Mouse (Mus musculus): Measurements from ENCODE around the gene Nudt4. TPM values are rescaled to one million over a fixed set of nuclear protein-coding genes. Genes with fewer than 3 reads are reported as not detected.

Gene Nudt4
- polyA plus RNA-seq, 1 experiment from 2014 or later, result 75.5 TPM

DNA sequence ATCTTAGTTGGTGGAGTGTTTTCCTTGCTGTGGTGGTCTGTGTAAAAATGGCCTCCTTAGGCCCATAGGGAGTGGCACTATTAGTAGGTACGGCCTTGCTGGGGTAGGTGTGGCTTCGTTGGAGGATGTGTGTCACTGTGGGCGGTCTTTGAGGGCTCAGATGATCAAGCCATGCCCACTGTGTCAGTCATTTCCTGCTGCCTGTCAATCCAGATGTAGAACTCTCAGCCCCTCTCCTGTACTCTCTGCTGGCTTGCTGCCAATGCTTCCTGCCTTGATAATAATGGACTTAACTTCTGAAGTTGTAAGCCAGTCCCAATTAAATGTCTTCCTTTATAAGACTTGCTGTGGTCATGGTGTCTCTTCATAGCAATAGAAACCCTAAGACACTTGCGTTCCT, 25.2 kb upstream of the Nudt4 start:
- no peaks in the 10 kb centered on the region for H3K4me1 ChIP-seq
- no peak for ATAC-seq (ENCODE audit: low FRiP score)
- 96% methylated on average over 4 of the region's 4 CpGs for WGBS

DNA sequence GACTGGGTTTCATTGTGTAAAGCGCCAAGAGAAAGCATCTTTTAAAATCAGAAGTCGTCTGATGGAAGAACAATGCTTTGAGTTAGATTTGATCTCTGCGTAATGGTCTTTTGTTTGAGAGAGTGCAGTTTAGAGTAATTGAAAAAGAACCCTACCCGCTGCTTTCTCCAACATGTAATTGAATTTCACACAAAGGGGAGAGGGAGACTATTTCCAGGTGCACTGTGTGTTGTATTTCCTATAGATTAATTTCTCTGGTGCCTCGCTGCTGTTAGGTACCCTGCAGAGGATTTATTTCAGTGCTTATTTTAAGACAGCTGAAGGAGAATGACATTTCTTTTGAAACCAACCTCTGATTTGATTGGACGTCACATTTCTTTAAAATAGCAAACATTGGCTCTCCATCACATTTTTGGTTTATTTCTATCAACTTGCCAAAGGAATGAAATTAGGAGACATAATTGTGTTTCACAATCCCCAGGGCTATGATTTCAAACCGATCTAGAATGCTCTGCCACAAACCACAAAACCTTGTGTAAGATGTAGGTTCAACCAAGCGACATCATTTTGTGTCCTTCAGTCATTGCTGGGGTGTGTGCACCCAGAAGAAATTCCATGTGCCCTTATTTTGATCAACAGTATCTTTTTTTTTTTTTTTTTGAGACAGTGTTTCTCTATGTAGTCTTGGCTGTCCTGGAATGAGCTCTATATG, 23.7 kb upstream of the Nudt4 start:
- Histone ChIP-seq H3K4me1 (no peaks in the 10 kb centered on the region), H3K9ac (replicated peaks) (no peak overlapping the region), H3K9me3 (replicated peaks) (no peaks in the 10 kb centered on the region), H3K4me2 (no peak overlapping the region), H3K36me3 (no peaks in the 10 kb centered on the region), H3K27me3 (replicated peaks) (no peaks in the 10 kb centered on the region), H3K4me3 (replicated peaks) (no peak overlapping the region), H3K27ac (replicated peaks) (no peak overlapping the region)
- 44% methylated on average over 8 of the region's 8 CpGs for whole genome bisulfite sequencing
- ATAC-seq (ENCODE audit: low FRiP score), result no peak

More for the DNA sequence above, 25.2 kb upstream of the Nudt4 start:
- Histone ChIP-seq H3K9ac (replicated peaks) (no peak overlapping the region), H3K4me2 (no peak overlapping the region), H3K4me3 (replicated peaks) (no peak overlapping the region), H3K36me3 (no peaks in the 10 kb centered on the region), H3K9me3 (replicated peaks) (no peaks in the 10 kb centered on the region), H3K27me3 (replicated peaks) (no peaks in the 10 kb centered on the region), H3K27ac (replicated peaks) (no peak overlapping the region)

DNA sequence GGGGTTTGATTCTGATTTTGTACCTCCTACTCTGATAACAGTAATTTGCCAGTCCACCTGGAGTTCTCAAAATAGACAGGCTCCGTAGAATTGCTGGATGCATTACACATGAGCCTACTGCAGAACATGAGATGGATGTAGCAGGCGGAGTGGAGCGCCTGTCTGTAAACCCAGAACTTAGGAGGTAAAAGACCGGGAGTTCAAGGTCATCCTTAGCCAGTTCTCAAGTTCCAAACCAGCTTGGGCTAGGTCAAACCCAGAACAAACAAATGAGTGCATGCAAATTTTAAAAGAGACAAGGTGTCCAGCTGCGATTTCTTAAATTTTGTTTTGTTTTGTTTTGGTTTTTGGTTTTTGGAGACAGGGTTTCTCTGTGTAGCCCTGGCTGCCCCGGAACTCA, 21.6 kb upstream of the Nudt4 start:
- no peak for ATAC-seq (ENCODE audit: low FRiP score)
- Histone ChIP-seq H3K36me3 (no peaks in the 10 kb centered on the region), H3K27me3 (replicated peaks) (no peaks in the 10 kb centered on the region), H3K4me2 (no peak overlapping the region), H3K27ac (replicated peaks) (no peak overlapping the region), H3K9me3 (replicated peaks) (no peaks in the 10 kb centered on the region), H3K4me3 (replicated peaks) (no peak overlapping the region), H3K9ac (replicated peaks) (no peak overlapping the region), H3K4me1 (no peaks in the 10 kb centered on the region)
- WGBS, result 91% methylated on average over 6 of the region's 6 CpGs

DNA sequence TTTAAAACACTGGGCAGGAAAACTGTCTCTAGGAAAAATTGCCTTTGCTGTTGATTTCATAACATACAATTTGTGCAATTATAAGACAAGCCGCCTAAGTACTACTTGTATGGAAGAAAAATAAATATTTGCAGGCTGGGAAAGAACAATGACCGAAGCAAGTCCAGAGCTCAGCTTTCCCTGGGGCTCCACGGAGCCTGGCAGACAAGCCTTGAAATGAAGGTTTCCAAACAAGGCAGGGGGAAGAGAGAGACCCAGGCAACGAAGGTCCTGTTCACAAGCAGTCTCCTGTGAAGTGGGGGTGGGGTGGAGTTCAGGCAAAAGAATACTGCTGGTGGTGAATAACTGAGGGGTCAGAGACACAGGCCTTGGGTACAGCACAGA, 13.6 kb upstream of the Nudt4 start:
- Histone ChIP-seq H3K9ac (replicated peaks) (no peak overlapping the region), H3K36me3 (no peaks in the 10 kb centered on the region), H3K27ac (replicated peaks) (no peak overlapping the region), H3K27me3 (replicated peaks) (no peaks in the 10 kb centered on the region), H3K4me2 (no peak overlapping the region), H3K4me1 (0 out of 2 replicates have a peak, but pooled peaks cover 3% of the 10 kb centered on the region), H3K9me3 (replicated peaks) (no peaks in the 10 kb centered on the region), H3K4me3 (replicated peaks) (no peak overlapping the region)
- 29% methylated on average over 4 of the region's 4 CpGs for WGBS
- ATAC-seq (ENCODE audit: low FRiP score), result no peak

DNA sequence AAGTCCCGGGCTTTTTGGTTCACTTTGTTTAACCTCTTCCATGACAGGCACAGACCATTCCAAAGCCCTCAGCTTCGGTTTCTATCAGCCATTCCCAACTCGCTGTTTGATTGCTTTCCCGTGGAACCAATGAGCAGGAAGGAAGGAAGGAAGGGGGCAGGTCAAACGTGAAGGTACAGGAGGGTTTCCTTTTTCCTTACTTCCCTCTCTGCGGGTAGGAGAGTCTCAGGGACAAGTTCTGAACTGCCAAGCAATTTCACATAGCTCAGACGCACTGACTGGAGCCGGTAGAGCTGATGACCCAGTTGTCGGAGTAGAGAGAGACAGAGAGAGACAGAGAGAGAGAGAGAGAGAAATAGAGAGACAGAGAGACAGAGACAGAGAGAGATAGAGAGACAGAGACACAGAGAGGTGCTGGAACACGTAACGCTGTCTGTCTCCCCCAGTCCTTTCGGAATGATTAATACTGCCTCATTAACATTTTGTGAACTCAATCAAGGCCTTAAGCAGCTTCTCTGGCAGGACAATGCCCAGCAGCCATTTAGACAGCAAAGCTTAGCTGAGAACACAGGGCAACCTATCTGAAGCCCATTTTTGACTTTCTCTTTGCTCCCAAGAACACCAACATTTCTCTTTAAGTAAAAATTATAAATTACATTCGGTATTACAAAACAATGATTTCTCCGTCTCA, 13.1 kb upstream of the Nudt4 start:
- H3K27ac ChIP-seq (replicated peaks), result no peak overlapping the region
- WGBS, result 45% methylated on average over 14 of the region's 14 CpGs
- no peak; the same call in 1 of the 2 replicates for ATAC-seq (ENCODE audit: low FRiP score)

DNA sequence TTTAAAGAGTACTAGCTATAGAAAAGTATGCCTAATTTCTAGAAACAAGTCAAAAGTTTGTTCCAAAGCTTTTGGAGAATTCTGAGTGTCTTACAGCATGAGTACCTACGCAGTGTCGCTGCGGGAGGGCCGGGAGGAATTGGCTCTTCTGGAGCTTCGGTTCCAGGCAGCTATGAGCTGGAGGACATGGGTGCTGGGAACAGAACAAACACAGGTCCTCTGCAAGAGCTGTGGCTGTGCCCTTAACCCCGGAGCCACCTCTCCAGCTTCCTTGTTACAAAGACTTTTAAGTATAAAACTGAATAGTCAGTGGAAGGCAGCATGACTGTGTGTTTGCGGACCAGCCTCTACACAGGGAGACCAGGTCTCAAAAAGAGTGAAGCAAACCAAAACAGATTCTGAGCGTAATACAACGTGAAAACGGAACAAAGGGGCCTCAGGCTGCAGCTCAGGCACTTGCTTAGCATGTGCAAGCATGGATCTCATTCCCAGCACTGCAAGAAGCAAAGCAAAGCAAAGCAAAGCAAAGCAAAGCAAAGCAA, 12.0 kb upstream of the Nudt4 start:
- Histone ChIP-seq H3K9ac (replicated peaks) (no peak overlapping the region), H3K27me3 (replicated peaks) (no peaks in the 10 kb centered on the region), H3K36me3 (no peaks in the 10 kb centered on the region), H3K4me2 (no peak overlapping the region), H3K4me1 (0 out of 2 replicates have a peak, but pooled peaks cover 3% of the 10 kb centered on the region), H3K27ac (replicated peaks) (no peak overlapping the region), H3K4me3 (replicated peaks) (no peak overlapping the region), H3K9me3 (replicated peaks) (no peaks in the 10 kb centered on the region)
- WGBS, result 74% methylated on average over 10 of the region's 10 CpGs
- ATAC-seq (ENCODE audit: low FRiP score), result no peak

More for the DNA sequence above, 13.1 kb upstream of the Nudt4 start:
- H3K9me3 ChIP-seq (replicated peaks), result no peaks in the 10 kb centered on the region
- no peak overlapping the region for H3K9ac ChIP-seq (replicated peaks)
- no peak overlapping the region for H3K4me3 ChIP-seq (replicated peaks)
- no peaks in the 10 kb centered on the region for H3K27me3 ChIP-seq (replicated peaks)
- 0 out of 2 replicates have a peak overlapping the region, but pooled peaks have one; percentile 7 for H3K4me2 ChIP-seq
- H3K36me3 ChIP-seq, result no peaks in the 10 kb centered on the region
- H3K4me1 ChIP-seq, result 0 out of 2 replicates have a peak, but pooled peaks cover 3% of the 10 kb centered on the region

DNA sequence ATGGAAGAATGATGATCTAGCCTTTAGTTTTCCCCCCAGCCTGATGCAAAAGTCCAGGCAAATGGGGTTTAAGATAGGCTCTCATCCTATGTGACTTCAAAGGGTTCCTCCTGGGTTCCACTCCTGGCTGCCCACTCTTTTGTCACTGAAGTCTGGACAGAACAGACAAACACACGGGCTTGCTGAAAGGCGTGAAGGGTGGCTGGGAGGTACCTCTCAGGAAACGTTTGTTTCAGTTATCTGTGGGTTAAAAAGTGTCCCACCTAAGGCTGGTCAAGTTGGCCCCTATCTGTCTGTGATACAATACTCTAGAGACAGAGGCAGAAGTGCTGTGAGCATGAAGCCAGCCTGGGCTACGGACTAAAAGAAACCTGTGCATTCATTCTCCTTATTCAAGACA, 11.0 kb upstream of the Nudt4 start:
- Histone ChIP-seq H3K27me3 (replicated peaks) (no peaks in the 10 kb centered on the region), H3K4me3 (replicated peaks) (no peak overlapping the region), H3K9ac (replicated peaks) (no peak overlapping the region), H3K27ac (replicated peaks) (no peak overlapping the region), H3K36me3 (no peaks in the 10 kb centered on the region), H3K4me2 (no peak overlapping the region), H3K9me3 (replicated peaks) (no peaks in the 10 kb centered on the region), H3K4me1 (0 out of 2 replicates have a peak, but pooled peaks cover 3% of the 10 kb centered on the region)
- WGBS, result 75% methylated on average over 4 of the region's 4 CpGs
- no peak for ATAC-seq (ENCODE audit: low FRiP score)

DNA sequence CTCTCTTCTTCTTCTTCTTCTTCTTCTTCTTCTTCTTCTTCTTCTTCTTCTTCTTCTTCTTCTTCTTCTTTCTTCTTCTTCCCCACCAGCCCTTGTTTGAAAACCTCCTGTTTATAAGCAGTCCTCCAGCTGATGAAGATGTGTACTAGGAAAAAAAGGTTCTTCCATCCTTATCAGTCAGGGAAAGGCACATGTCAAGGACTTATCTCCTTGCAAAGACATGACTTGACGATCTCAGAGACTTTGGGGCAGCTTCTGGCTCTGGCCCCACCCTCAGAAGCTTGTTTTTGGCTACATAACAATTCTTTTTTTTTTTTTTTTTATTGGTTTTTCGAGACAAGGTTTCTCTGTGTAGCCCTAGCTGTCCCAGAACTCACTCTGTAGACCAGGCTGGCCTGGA, 5.5 kb upstream of the Nudt4 start:
- WGBS, result 81% methylated on average over 2 of the region's 2 CpGs

DNA sequence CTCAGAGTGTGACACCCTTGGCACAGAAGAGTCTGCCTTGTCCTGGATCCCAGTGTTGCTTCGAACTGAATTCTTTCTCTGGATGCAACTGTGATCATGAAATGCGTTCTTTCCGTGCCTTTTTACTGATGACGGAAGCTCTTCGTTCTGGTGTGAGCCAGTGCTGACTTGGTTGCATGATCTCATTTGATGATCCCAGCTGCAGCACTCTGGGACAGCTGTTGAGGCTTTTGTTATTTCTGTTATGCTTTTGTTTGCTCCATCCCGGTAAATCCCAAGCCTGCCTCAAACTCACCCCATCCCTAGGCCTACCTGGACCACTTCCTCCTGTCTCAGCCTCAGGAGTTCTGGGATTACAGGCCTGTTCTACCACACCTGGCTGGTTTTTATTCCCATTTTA, 4.1 kb upstream of the Nudt4 start:
- no peaks in the 10 kb centered on the region for H3K27me3 ChIP-seq (replicated peaks)
- 70% methylated on average over 6 of the region's 6 CpGs for WGBS
- no peak for ATAC-seq (ENCODE audit: low FRiP score)

More for the DNA sequence above, 5.5 kb upstream of the Nudt4 start:
- Histone ChIP-seq H3K4me2 (no peak overlapping the region), H3K4me1 (peaks cover 10% of the 10 kb centered on the region), H3K9me3 (replicated peaks) (no peaks in the 10 kb centered on the region), H3K27ac (replicated peaks) (no peak overlapping the region), H3K36me3 (no peaks in the 10 kb centered on the region), H3K27me3 (replicated peaks) (no peaks in the 10 kb centered on the region), H3K9ac (replicated peaks) (no peak overlapping the region), H3K4me3 (replicated peaks) (no peak overlapping the region)
- ATAC-seq (ENCODE audit: low FRiP score), result no peak

DNA sequence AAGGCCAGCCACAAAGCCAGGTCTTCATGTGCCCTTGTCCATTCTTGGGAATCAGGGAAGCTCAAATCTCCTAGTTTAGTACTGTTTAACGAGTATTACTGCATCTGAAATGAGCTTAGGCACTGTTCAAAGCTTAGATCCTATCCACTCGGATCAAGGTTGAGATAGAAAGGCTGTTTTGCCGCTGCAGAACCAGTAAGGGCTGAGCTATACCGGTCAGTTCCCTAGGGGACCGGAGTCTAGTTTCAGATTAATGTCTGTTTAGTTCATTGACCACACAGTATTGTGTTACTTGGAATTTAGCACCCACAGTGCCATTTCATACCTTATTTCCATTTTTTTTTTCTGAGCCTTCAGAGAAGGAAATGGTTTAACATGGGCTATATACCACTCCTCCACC, 3.6 kb upstream of the Nudt4 start:
- no peaks in the 10 kb centered on the region for H3K9me3 ChIP-seq (replicated peaks)
- H3K27ac ChIP-seq (replicated peaks), result no peak overlapping the region
- no peak overlapping the region for H3K4me2 ChIP-seq
- ATAC-seq (ENCODE audit: low FRiP score), result no peak
- no peak overlapping the region for H3K4me3 ChIP-seq (replicated peaks)
- H3K9ac ChIP-seq (replicated peaks), result no peak overlapping the region
- WGBS, result 63% methylated on average over 5 of the region's 5 CpGs
- no peaks in the 10 kb centered on the region for H3K27me3 ChIP-seq (replicated peaks)
- H3K36me3 ChIP-seq, result no peaks in the 10 kb centered on the region
- peaks cover 15% of the 10 kb centered on the region for H3K4me1 ChIP-seq

More for the DNA sequence above, 4.1 kb upstream of the Nudt4 start:
- no peak overlapping the region for H3K27ac ChIP-seq (replicated peaks)
- H3K9me3 ChIP-seq (replicated peaks), result no peaks in the 10 kb centered on the region
- H3K9ac ChIP-seq (replicated peaks), result no peak overlapping the region
- H3K36me3 ChIP-seq, result no peaks in the 10 kb centered on the region
- no peak overlapping the region for H3K4me3 ChIP-seq (replicated peaks)
- peaks cover 12% of the 10 kb centered on the region for H3K4me1 ChIP-seq
- no peak overlapping the region for H3K4me2 ChIP-seq

DNA sequence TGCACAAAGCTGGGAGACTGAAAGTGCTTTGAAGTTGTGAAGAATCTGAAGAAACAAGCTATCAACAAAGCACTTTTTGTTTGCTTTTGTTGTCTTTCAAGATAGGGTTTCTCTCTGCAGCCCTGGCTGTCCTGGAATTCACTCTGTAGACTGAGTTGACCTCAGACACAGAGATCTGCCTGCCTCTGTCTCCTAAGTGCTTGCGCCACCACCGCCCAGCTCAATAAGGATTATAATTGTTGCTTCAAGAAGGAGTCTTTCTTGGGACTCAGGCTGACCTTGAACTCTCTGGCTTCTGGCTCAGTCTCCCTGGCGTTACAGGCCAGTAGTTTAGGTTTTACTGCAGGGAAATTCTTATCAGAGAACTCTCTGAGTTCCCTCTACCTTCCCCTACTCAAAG, 2.8 kb upstream of the Nudt4 start:
- ATAC-seq (ENCODE audit: low FRiP score), result no peak
- Histone ChIP-seq H3K9ac (replicated peaks) (no peak overlapping the region), H3K27ac (replicated peaks) (no peak overlapping the region), H3K4me3 (replicated peaks) (no peak overlapping the region), H3K4me2 (no peak overlapping the region), H3K4me1 (peaks cover 23% of the 10 kb centered on the region), H3K9me3 (replicated peaks) (no peaks in the 10 kb centered on the region), H3K27me3 (replicated peaks) (no peaks in the 10 kb centered on the region), H3K36me3 (no peaks in the 10 kb centered on the region)
- WGBS, result 89% methylated on average over 3 of the region's 3 CpGs

Measured in neural tube, embryonic 15.5 days (tissue).